Mouse (Mus musculus): ENCODE results near the gene Kcna6. TPM values are rescaled to one million over a fixed set of nuclear protein-coding genes. Genes with fewer than 3 reads are reported as not detected.

Kcna6 gene
- total RNA-seq (2017): not detected in 2 replicates

- no peak for ATAC-seq (ENCODE audit: extremely low read depth, insufficient number of reproducible peaks, low FRiP score, poor library complexity, severe bottlenecking)
These were observed at the start of gene Kcna6 for GRCm38 (mm10) chr6:126740211-126741142. Gene Kcna6, minus strand, starts transcription at chr6:126740674.

GRCm38 (mm10) chr6:126788863-126789262, 48.4 kb upstream of the Kcna6 start:
- no peak for ATAC-seq (ENCODE audit: extremely low read depth, insufficient number of reproducible peaks, low FRiP score, poor library complexity, severe bottlenecking)

- ATAC-seq (ENCODE audit: extremely low read depth, insufficient number of reproducible peaks, low FRiP score, poor library complexity, severe bottlenecking): no peak
These were observed 43.7 kb upstream of the Kcna6 start for GRCm38 (mm10) chr6:126784206-126784605.

GRCm38 (mm10) chr6:126783651-126784066, 43.2 kb upstream of the Kcna6 start:
- ATAC-seq (ENCODE audit: extremely low read depth, insufficient number of reproducible peaks, low FRiP score, poor library complexity, severe bottlenecking): no peak

- no peak for ATAC-seq (ENCODE audit: extremely low read depth, insufficient number of reproducible peaks, low FRiP score, poor library complexity, severe bottlenecking)
These were observed 42.6 kb upstream of the Kcna6 start for GRCm38 (mm10) chr6:126783056-126783455.

- ATAC-seq (ENCODE audit: extremely low read depth, insufficient number of reproducible peaks, low FRiP score, poor library complexity, severe bottlenecking): no peak
These were observed 37.4 kb upstream of the Kcna6 start for GRCm38 (mm10) chr6:126777889-126778288.

GRCm38 (mm10) chr6:126773873-126774272, 33.4 kb upstream of the Kcna6 start:
- ATAC-seq (ENCODE audit: extremely low read depth, insufficient number of reproducible peaks, low FRiP score, poor library complexity, severe bottlenecking): no peak

- ATAC-seq (ENCODE audit: extremely low read depth, insufficient number of reproducible peaks, low FRiP score, poor library complexity, severe bottlenecking): no peak
These were observed 31.9 kb upstream of the Kcna6 start for GRCm38 (mm10) chr6:126772326-126772725.

GRCm38 (mm10) chr6:126770146-126770731, 29.8 kb upstream of the Kcna6 start:
- ATAC-seq (ENCODE audit: extremely low read depth, insufficient number of reproducible peaks, low FRiP score, poor library complexity, severe bottlenecking): no peak

GRCm38 (mm10) chr6:126768957-126769665, 28.6 kb upstream of the Kcna6 start:
- no peak for ATAC-seq (ENCODE audit: extremely low read depth, insufficient number of reproducible peaks, low FRiP score, poor library complexity, severe bottlenecking)

GRCm38 (mm10) chr6:126767610-126768532, 27.4 kb upstream of the Kcna6 start:
- ATAC-seq (ENCODE audit: extremely low read depth, insufficient number of reproducible peaks, low FRiP score, poor library complexity, severe bottlenecking): no peak

- no peak for ATAC-seq (ENCODE audit: extremely low read depth, insufficient number of reproducible peaks, low FRiP score, poor library complexity, severe bottlenecking)
These were observed 26.1 kb upstream of the Kcna6 start for GRCm38 (mm10) chr6:126766552-126766951.

- no peak for ATAC-seq (ENCODE audit: extremely low read depth, insufficient number of reproducible peaks, low FRiP score, poor library complexity, severe bottlenecking)
These were observed 24.2 kb upstream of the Kcna6 start for GRCm38 (mm10) chr6:126764563-126765091.

- ATAC-seq (ENCODE audit: extremely low read depth, insufficient number of reproducible peaks, low FRiP score, poor library complexity, severe bottlenecking): no peak
These were observed 20.9 kb upstream of the Kcna6 start for GRCm38 (mm10) chr6:126761362-126761761.

- no peak for ATAC-seq (ENCODE audit: extremely low read depth, insufficient number of reproducible peaks, low FRiP score, poor library complexity, severe bottlenecking)
These were observed 15.4 kb upstream of the Kcna6 start for GRCm38 (mm10) chr6:126755729-126756411.

- ATAC-seq (ENCODE audit: extremely low read depth, insufficient number of reproducible peaks, low FRiP score, poor library complexity, severe bottlenecking): no peak
These were observed 12.0 kb upstream of the Kcna6 start for GRCm38 (mm10) chr6:126752520-126752919.

- ATAC-seq (ENCODE audit: extremely low read depth, insufficient number of reproducible peaks, low FRiP score, poor library complexity, severe bottlenecking): no peak
These were observed 5.4 kb upstream of the Kcna6 start for GRCm38 (mm10) chr6:126745888-126746287.

- ATAC-seq (ENCODE audit: extremely low read depth, insufficient number of reproducible peaks, low FRiP score, poor library complexity, severe bottlenecking): no peak
These were observed 2.1 kb upstream of the Kcna6 start for GRCm38 (mm10) chr6:126742610-126743009.
